13 mouse cellular contexts compared by ENCODE assay signal in the genomic region with DNA sequence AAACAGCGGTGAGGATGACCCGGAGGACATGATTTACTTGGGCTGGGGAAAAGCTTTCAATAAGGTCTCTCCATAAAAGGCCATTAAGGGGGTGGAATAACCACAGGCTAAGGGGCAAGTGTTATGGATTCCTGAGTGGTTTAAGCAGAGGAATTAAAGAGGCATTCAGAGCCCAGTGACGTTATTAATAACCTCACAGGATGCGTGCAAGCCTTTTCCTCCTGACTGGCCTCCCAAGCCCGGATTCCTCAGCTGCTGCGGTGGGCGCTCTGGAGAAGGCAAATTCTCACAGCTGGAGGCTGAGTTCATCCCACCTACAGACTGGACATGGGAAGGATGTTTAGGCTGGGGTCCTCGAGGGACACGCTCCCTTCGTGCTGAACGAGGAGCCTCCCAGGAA. TPM values are rescaled to one million over a fixed set of nuclear protein-coding genes. Genes with fewer than 3 reads are reported as not detected.
DNase-seq lines count a peak whose midpoint lies in the region; ATAC-seq and TF ChIP-seq lines count a peak whose summit lies in the region.
"Had no signal": no experiment of that assay in that cellular context is flagged by ENCODE, and none has a peak within 500 bp of the region (broad histone marks: within the 10 kb centered on the region; RNA-seq: fewer than 3 reads in every experiment).

No protein-coding gene starts in this region.

- H3K4me2 ChIP-seq in stomach, embryonic 14.5 days (replicated peaks; ENCODE audit: low read depth, low read length): peak overlapping the region; percentile 20; the same call in 1 of the 2 replicates
- no peak overlapping the region for H3K4me2 ChIP-seq in stomach, postnatal 0 days (replicated peaks; ENCODE audit: low read depth)
- peak overlapping the region; percentile 51 for H3K4me2 ChIP-seq in limb, embryonic 13.5 days (replicated peaks)

- H3K4me3 ChIP-seq in heart, embryonic 10.5 days: 0 out of 2 replicates have a peak overlapping the region, but pooled peaks have one; percentile 12
- no peak overlapping the region for H3K4me3 ChIP-seq in heart, adult 2 months
- no peak overlapping the region for H3K4me3 ChIP-seq in stomach, embryonic 14.5 days (ENCODE audit: low read depth, low read length)
- no peak overlapping the region for H3K4me3 ChIP-seq in stomach, postnatal 0 days (ENCODE audit: low read depth, low read length)
- peak overlapping the region; percentile 22; the same call in 1 of the 2 replicates for H3K4me3 ChIP-seq in limb, embryonic 13.5 days
- H3K4me3 ChIP-seq: left cerebral cortex, adult 2 months had no signal

- no peaks in the 10 kb centered on the region for H3K9me3 ChIP-seq in heart, embryonic 10.5 days
- H3K9me3 ChIP-seq in stomach, embryonic 14.5 days (ENCODE audit: control insufficient read depth, low read depth, low read length): no peaks in the 10 kb centered on the region
- H3K9me3 ChIP-seq in stomach, postnatal 0 days (ENCODE audit: control insufficient read depth, low read length): no peaks in the 10 kb centered on the region
- H3K9me3 ChIP-seq in limb, embryonic 13.5 days: no peaks in the 10 kb centered on the region

- no peak overlapping the region for H3K27ac ChIP-seq in heart, embryonic 10.5 days
- H3K27ac ChIP-seq in heart, adult 2 months: no peak overlapping the region
- H3K27ac ChIP-seq in stomach, embryonic 14.5 days (ENCODE audit: low read length): no peak overlapping the region
- H3K27ac ChIP-seq in stomach, postnatal 0 days (replicated peaks): no peak overlapping the region
- H3K27ac ChIP-seq in limb, embryonic 13.5 days: no peak overlapping the region
- H3K27ac ChIP-seq: left cerebral cortex, adult 2 months had no signal

- 17% methylated on average over 11 of the region's 11 CpGs for WGBS in heart, embryonic 10.5 days
- 10% methylated on average over 11 of the region's 11 CpGs for WGBS in heart, adult 2 months
- 5% methylated on average over 11 of the region's 11 CpGs for WGBS in stomach, embryonic 14.5 days
- 18% methylated on average over 11 of the region's 11 CpGs for WGBS in stomach, postnatal 0 days
- WGBS in limb, embryonic 13.5 days: 7% methylated on average over 11 of the region's 11 CpGs

- no peak for TF ChIP-seq POLR2A in heart, adult 2 months (IDR thresholded peaks at IDR 0.05; ENCODE audit: insufficient read depth, low read depth, low read length)

- no peak for TF ChIP-seq CTCF in heart, adult 2 months (IDR thresholded peaks at IDR 0.05)
- no peak for TF ChIP-seq CTCF in stomach, postnatal 0 days (IDR thresholded peaks at IDR 0.05; ENCODE audit: low read depth)

- ATAC-seq in stomach, embryonic 14.5 days (ENCODE audit: insufficient number of reproducible peaks, insufficient read depth, low FRiP score, low read depth): no peak
- ATAC-seq in stomach, postnatal 0 days (ENCODE audit: low FRiP score, low TSS enrichment): no peak
- ATAC-seq in limb, embryonic 13.5 days (ENCODE audit: low FRiP score, low read depth): 0 out of 2 replicates have a peak, but pooled peaks have one; percentile 21
- no peak for ATAC-seq in megakaryocyte progenitor cell, adult 5-6 weeks (replicated peaks; ENCODE audit: poor library complexity)

- peaks cover 19% of the 10 kb centered on the region for H3K4me1 ChIP-seq in heart, embryonic 10.5 days
- H3K4me1 ChIP-seq in heart, adult 2 months (ENCODE audit: control insufficient read depth, insufficient read depth, low read length): peaks cover 2% of the 10 kb centered on the region; the same call in 1 of the 2 replicates
- peaks cover 8% of the 10 kb centered on the region for H3K4me1 ChIP-seq in stomach, embryonic 14.5 days (ENCODE audit: control insufficient read depth, insufficient read depth, low read length)
- no peaks in the 10 kb centered on the region for H3K4me1 ChIP-seq in stomach, postnatal 0 days (replicated peaks; ENCODE audit: control insufficient read depth, insufficient read depth)
- H3K4me1 ChIP-seq in limb, embryonic 13.5 days: peaks cover 28% of the 10 kb centered on the region

- no peak for TF ChIP-seq EP300 in heart, adult 2 months (IDR thresholded peaks at IDR 0.05; ENCODE audit: insufficient read depth, low read depth, low read length)
- TF ChIP-seq EP300 in stomach, postnatal 0 days (optimal IDR thresholded peaks at IDR 0.05): no peak

- no peaks in the 10 kb centered on the region for H3K79me2 ChIP-seq in heart, adult 2 months (replicated peaks; ENCODE audit: control insufficient read depth, insufficient read depth, low read length)

- H3K36me3 ChIP-seq in heart, embryonic 10.5 days: no peaks in the 10 kb centered on the region
- H3K36me3 ChIP-seq in heart, adult 2 months (ENCODE audit: control insufficient read depth, insufficient read depth, low read length): no peaks in the 10 kb centered on the region
- no peaks in the 10 kb centered on the region for H3K36me3 ChIP-seq in stomach, embryonic 14.5 days (ENCODE audit: control insufficient read depth, insufficient read depth, low read length)
- no peaks in the 10 kb centered on the region for H3K36me3 ChIP-seq in stomach, postnatal 0 days (ENCODE audit: control insufficient read depth, insufficient read depth, low read length)
- H3K36me3 ChIP-seq in limb, embryonic 13.5 days: no peaks in the 10 kb centered on the region

- DNase-seq in heart, embryonic 10.5 days (ENCODE audit: low spot score): no peak
- DNase-seq in heart, adult 2 months: no peak
- DNase-seq in stomach, postnatal 0 days (ENCODE audit: low spot score): no peak
- no peak for DNase-seq in adrenal gland, adult 8-10 months
- no peak for DNase-seq in c-Kit-positive CD71-positive TER-119-positive erythroid progenitor cells, embryonic 14.5 days (ENCODE audit: low spot score)
- DNase-seq: cerebellum, adult 9-10 months; heart, adult 11 months; kidney, adult 11 months; lung, adult 2 months had no signal

- no peak overlapping the region for H3K9ac ChIP-seq in heart, adult 2 months (ENCODE audit: low read depth, low read length)
- no peak overlapping the region for H3K9ac ChIP-seq in stomach, embryonic 14.5 days (replicated peaks; ENCODE audit: low read depth, low read length)
- no peak overlapping the region for H3K9ac ChIP-seq in stomach, postnatal 0 days (ENCODE audit: low read length)
- no peak overlapping the region for H3K9ac ChIP-seq in limb, embryonic 13.5 days

- H3K27me3 ChIP-seq in heart, embryonic 10.5 days (ENCODE audit: insufficient read depth, poor library complexity, severe bottlenecking): peaks cover 87% of the 10 kb centered on the region
- peaks cover 8% of the 10 kb centered on the region for H3K27me3 ChIP-seq in heart, adult 2 months (ENCODE audit: control insufficient read depth, insufficient read depth, low read length)
- peaks cover 16% of the 10 kb centered on the region for H3K27me3 ChIP-seq in stomach, embryonic 14.5 days (ENCODE audit: control insufficient read depth, insufficient read depth, low read length)
- H3K27me3 ChIP-seq in stomach, postnatal 0 days (ENCODE audit: control insufficient read depth, insufficient read depth, low read length): no peaks in the 10 kb centered on the region
- H3K27me3 ChIP-seq in limb, embryonic 13.5 days: peaks cover 82% of the 10 kb centered on the region

- intact Hi-C loops in heart, adult 2 months (cut with DNase I): no loop called here

RNA-seq across cellular contexts. Expression of a gene that starts 39.8 kb away (rescaled TPM):
- polyA plus RNA-seq in heart, embryonic 10.5 days (2016; fragmentation: Nextera tagmentation; extraction: Ambion mirVana): 24.7 and 26.9 TPM in 2 replicates
- 10 to 100 TPM; 17.8 to 20.9 TPM for total RNA-seq in heart, adult 2 months (2021)
- polyA plus RNA-seq in heart, adult 2 months (2012; rRNA removed): 25.1 and 25.5 TPM in 2 replicates
- polyA plus RNA-seq in stomach, embryonic 14.5 days (2014; fragmentation: Nextera tagmentation; extraction: Ambion mirVana): 16.9 and 17.1 TPM in 2 replicates
- 9.5 and 10.3 TPM in 2 replicates for polyA plus RNA-seq in stomach, postnatal 0 days (2015; fragmentation: Nextera tagmentation; extraction: Ambion mirVana)
- 21.3 and 23.1 TPM in 2 replicates for polyA plus RNA-seq in limb, embryonic 13.5 days (2015; fragmentation: Nextera tagmentation; extraction: Ambion mirVana)
- 10 to 100 TPM; 17.1 to 20.4 (median 17.8) TPM for total RNA-seq in adrenal gland, adult 8-10 months (2022)
- total RNA-seq in megakaryocyte progenitor cell, adult 5-6 weeks (2015): 10.8 and 12.7 TPM in 2 replicates
- total RNA-seq in megakaryocyte progenitor cell, adult 5-6 weeks (2017): 11.3 TPM in 2 replicates

RNA-seq across cellular contexts. Expression of a gene that starts 43.7 kb away (rescaled TPM):
- polyA plus RNA-seq in heart, embryonic 10.5 days (2016; fragmentation: Nextera tagmentation; extraction: Ambion mirVana): 17.3 and 19.9 TPM in 2 replicates
- total RNA-seq in heart, adult 2 months (2021): 10 to 100 TPM; 40.9 to 49.7 TPM
- 18.6 and 25.7 TPM in 2 replicates for polyA plus RNA-seq in heart, adult 2 months (2012; rRNA removed)
- 22.8 and 24.4 TPM in 2 replicates for polyA plus RNA-seq in stomach, embryonic 14.5 days (2014; fragmentation: Nextera tagmentation; extraction: Ambion mirVana)
- polyA plus RNA-seq in stomach, postnatal 0 days (2015; fragmentation: Nextera tagmentation; extraction: Ambion mirVana): 14.7 and 15.4 TPM in 2 replicates
- 15.8 and 16.5 TPM in 2 replicates for polyA plus RNA-seq in limb, embryonic 13.5 days (2015; fragmentation: Nextera tagmentation; extraction: Ambion mirVana)
- total RNA-seq in adrenal gland, adult 8-10 months (2022): 10 to 100 TPM; 74.2 to 82.1 (median 79.3) TPM
- 23.2 and 23.5 TPM in 2 replicates for total RNA-seq in megakaryocyte progenitor cell, adult 5-6 weeks (2015)
- total RNA-seq in megakaryocyte progenitor cell, adult 5-6 weeks (2017): 14.7 and 17.9 TPM in 2 replicates

Comparison
In these comparisons a context has a peak if more than half of its experiments do, and no peak if none do; other contexts are left out.
1. H3K4me3 ChIP-seq: peak in heart, embryonic 10.5 days (single experiment) and limb, embryonic 13.5 days (single experiment); none in heart, adult 2 months (single experiment), stomach, embryonic 14.5 days (single experiment) and stomach, postnatal 0 days (single experiment).